11 mouse cellular contexts compared by ENCODE assay signal in genomic region chr11:114785892-114786291, GRCm38 (mm10). TPM values are rescaled to one million over a fixed set of nuclear protein-coding genes. Genes with fewer than 3 reads are reported as not detected.
A peak's percentile ranks its signal among the peaks of the same experiment; 100 is the strongest.
DNase-seq lines count a peak whose midpoint lies in the region; ATAC-seq and TF ChIP-seq lines count a peak whose summit lies in the region.
"Had no signal": no experiment of that assay in that cellular context is flagged by ENCODE, and none has a peak within 500 bp of the region (broad histone marks: within the 10 kb centered on the region; RNA-seq: fewer than 3 reads in every experiment).

No protein-coding gene starts in this region.

- H3K4me3 ChIP-seq in heart, embryonic 16.5 days (ENCODE audit: low read length) = peak overlapping the region; percentile 38
- no peak overlapping the region for H3K4me3 ChIP-seq in cortical plate, adult 2 months (ENCODE audit: insufficient read depth, low read length)
- H3K4me3 ChIP-seq in hindbrain, embryonic 12.5 days = peak overlapping the region; percentile 26
- peak overlapping the region; percentile 27 for H3K4me3 ChIP-seq in midbrain, embryonic 14.5 days (replicated peaks; ENCODE audit: low read depth, low read length)

- H3K4me2 ChIP-seq in heart, embryonic 16.5 days (ENCODE audit: low read depth, low read length) = peak overlapping the region; percentile 56
- H3K4me2 ChIP-seq in hindbrain, embryonic 12.5 days (replicated peaks) = peak overlapping the region; percentile 53
- H3K4me2 ChIP-seq in midbrain, embryonic 14.5 days (ENCODE audit: low read length) = peak overlapping the region; percentile 55

- intact Hi-C loops in heart, postnatal 14 days (cut with DNase I) = loop anchor here (5.0 kb wide), 1 partner anchor 109 kb away; the partner anchor contains the start of gene Ttyh2

- TF ChIP-seq CTCF in cortical plate, adult 2 months (IDR thresholded peaks at IDR 0.05; ENCODE audit: extremely low read depth, insufficient read depth, low read length) = 0 out of 2 replicates have a peak, but pooled peaks have one; percentile 11

- no peak for TF ChIP-seq POLR2A in cortical plate, adult 2 months (IDR thresholded peaks at IDR 0.05; ENCODE audit: extremely low read depth, insufficient read depth, low read length)

- no peak for ATAC-seq in heart, embryonic 16.5 days (replicated peaks; ENCODE audit: extremely low read depth, insufficient read depth, low FRiP score)
- ATAC-seq in hindbrain, embryonic 12.5 days (ENCODE audit: low FRiP score) = no peak
- no peak for ATAC-seq in midbrain, embryonic 14.5 days (ENCODE audit: low FRiP score, low TSS enrichment)
- no peak for ATAC-seq in erythroblast, adult 5-6 weeks (replicated peaks; ENCODE audit: low FRiP score, poor library complexity, severe bottlenecking)

- peaks cover 77% of the 10 kb centered on the region for H3K27me3 ChIP-seq in heart, embryonic 16.5 days (ENCODE audit: control insufficient read depth, insufficient read depth, low read length)
- peaks cover 75% of the 10 kb centered on the region for H3K27me3 ChIP-seq in hindbrain, embryonic 12.5 days
- peaks cover 22% of the 10 kb centered on the region for H3K27me3 ChIP-seq in midbrain, embryonic 14.5 days (ENCODE audit: control insufficient read depth, insufficient read depth, low read length)

- peaks cover 6% of the 10 kb centered on the region; the same call in 1 of the 2 replicates for H3K4me1 ChIP-seq in heart, embryonic 16.5 days (ENCODE audit: control insufficient read depth, insufficient read depth, low read length)
- no peaks in the 10 kb centered on the region for H3K4me1 ChIP-seq in cortical plate, adult 2 months (ENCODE audit: control insufficient read depth, insufficient read depth, low read length)
- H3K4me1 ChIP-seq in hindbrain, embryonic 12.5 days = peaks cover 25% of the 10 kb centered on the region
- H3K4me1 ChIP-seq in midbrain, embryonic 14.5 days (ENCODE audit: control insufficient read depth, insufficient read depth, low read length) = peaks cover 5% of the 10 kb centered on the region; the same call in 1 of the 2 replicates

- H3K9ac ChIP-seq in heart, embryonic 16.5 days (ENCODE audit: low read length) = peak overlapping the region; percentile 30; the same call in 1 of the 2 replicates
- H3K9ac ChIP-seq in hindbrain, embryonic 12.5 days = peak overlapping the region; percentile 49; the same call in 1 of the 2 replicates
- H3K9ac ChIP-seq in midbrain, embryonic 14.5 days (replicated peaks; ENCODE audit: low read length) = peak overlapping the region; percentile 39; the same call in 1 of the 2 replicates

- H3K36me3 ChIP-seq in heart, embryonic 16.5 days (ENCODE audit: control insufficient read depth, insufficient read depth) = no peaks in the 10 kb centered on the region
- no peaks in the 10 kb centered on the region for H3K36me3 ChIP-seq in hindbrain, embryonic 12.5 days
- no peaks in the 10 kb centered on the region for H3K36me3 ChIP-seq in midbrain, embryonic 14.5 days (ENCODE audit: control insufficient read depth, insufficient read depth, low read length)
- H3K36me3 ChIP-seq: G1E had no signal

- H3K9me3 ChIP-seq in heart, embryonic 16.5 days (replicated peaks; ENCODE audit: control insufficient read depth, low read length) = no peaks in the 10 kb centered on the region
- H3K9me3 ChIP-seq in hindbrain, embryonic 12.5 days (replicated peaks) = no peaks in the 10 kb centered on the region
- H3K9me3 ChIP-seq in midbrain, embryonic 14.5 days (ENCODE audit: control insufficient read depth, low read length) = no peaks in the 10 kb centered on the region

- DNase-seq in heart, postnatal 14 days = no peak
- DNase-seq in midbrain, embryonic 14.5 days = peak; percentile 48
- DNase-seq in layer of hippocampus, adult 11-12 months (ENCODE audit: low spot score) = no peak
- DNase-seq in adrenal gland, adult 8-10 months = no peak
- DNase-seq: thymus, postnatal 25 days had no signal

- 54% methylated on average over 10 of the region's 10 CpGs for whole genome bisulfite sequencing in heart, embryonic 16.5 days
- WGBS in hindbrain, embryonic 12.5 days = 43% methylated on average over 10 of the region's 10 CpGs
- WGBS in midbrain, embryonic 14.5 days = 56% methylated on average over 10 of the region's 10 CpGs

- no peak overlapping the region for H3K27ac ChIP-seq in heart, embryonic 16.5 days (ENCODE audit: low read length)
- no peak overlapping the region for H3K27ac ChIP-seq in cortical plate, adult 2 months (ENCODE audit: insufficient read depth, low read length)
- no peak overlapping the region for H3K27ac ChIP-seq in hindbrain, embryonic 12.5 days
- 0 out of 2 replicates have a peak overlapping the region, but pooled peaks have one; percentile 26 for H3K27ac ChIP-seq in midbrain, embryonic 14.5 days (replicated peaks; ENCODE audit: low read depth, low read length)

RNA-seq across cellular contexts. Expression of gene Btbd17, which starts 9.9 kb away (rescaled TPM):
- polyA plus RNA-seq in heart, embryonic 16.5 days (2015; fragmentation: Nextera tagmentation; extraction: Ambion mirVana) = not detected in 2 replicates
- under 1 TPM in 1 of 2 experiments, not detected in 1; 0.12 TPM for total RNA-seq in heart, postnatal 14 days (2021)
- polyA plus RNA-seq in cortical plate, adult 2 months (2012; rRNA removed) = 50.7 and 56.1 TPM in 2 replicates
- polyA plus RNA-seq in hindbrain, embryonic 12.5 days (2016; fragmentation: Nextera tagmentation; extraction: Ambion mirVana) = 32.2 and 37.3 TPM in 2 replicates
- polyA plus RNA-seq in midbrain, embryonic 14.5 days (2014; fragmentation: Nextera tagmentation; extraction: Ambion mirVana) = 18.6 and 21.6 TPM in 2 replicates
- total RNA-seq in erythroblast, adult 5-6 weeks (2015; ENCODE audit: low replicate concordance) = not detected in 2 replicates
- not detected in 2 replicates for total RNA-seq in erythroblast, adult 5-6 weeks (2017; ENCODE audit: low replicate concordance)
- total RNA-seq in adrenal gland, adult 8-10 months (2022) = not detected
- polyA plus RNA-seq: G1E had no signal

RNA-seq across cellular contexts. Expression of gene Gpr142, which starts 12.8 kb away (rescaled TPM):
- not detected in 2 replicates for polyA plus RNA-seq in heart, embryonic 16.5 days (2015; fragmentation: Nextera tagmentation; extraction: Ambion mirVana)
- not detected for total RNA-seq in heart, postnatal 14 days (2021)
- not detected in 2 replicates for polyA plus RNA-seq in cortical plate, adult 2 months (2012; rRNA removed)
- polyA plus RNA-seq in hindbrain, embryonic 12.5 days (2016; fragmentation: Nextera tagmentation; extraction: Ambion mirVana) = not detected in 2 replicates
- not detected in 2 replicates for polyA plus RNA-seq in midbrain, embryonic 14.5 days (2014; fragmentation: Nextera tagmentation; extraction: Ambion mirVana)
- not detected in 2 replicates for total RNA-seq in erythroblast, adult 5-6 weeks (2015; ENCODE audit: low replicate concordance)
- total RNA-seq in erythroblast, adult 5-6 weeks (2017; ENCODE audit: low replicate concordance) = not detected in 2 replicates
- total RNA-seq in adrenal gland, adult 8-10 months (2022) = not detected
- total RNA-seq: left cerebral cortex, adult 18-20 months had no signal
- polyA plus RNA-seq: G1E had no signal

RNA-seq across cellular contexts. Expression of gene Kif19a, which starts 20.7 kb away (rescaled TPM):
- 0.16 and 0.25 TPM in 2 replicates for polyA plus RNA-seq in heart, embryonic 16.5 days (2015; fragmentation: Nextera tagmentation; extraction: Ambion mirVana)
- total RNA-seq in heart, postnatal 14 days (2021) = 1 to 10 TPM in 1 of 2 experiments, under 1 TPM in 1; 0.27 to 1.3 TPM
- polyA plus RNA-seq in cortical plate, adult 2 months (2012; rRNA removed) = 4.8 and 5.5 TPM in 2 replicates
- polyA plus RNA-seq in hindbrain, embryonic 12.5 days (2016; fragmentation: Nextera tagmentation; extraction: Ambion mirVana) = 2.2 and 3.0 TPM in 2 replicates
- polyA plus RNA-seq in midbrain, embryonic 14.5 days (2014; fragmentation: Nextera tagmentation; extraction: Ambion mirVana) = 0.88 and 0.96 TPM in 2 replicates
- total RNA-seq in erythroblast, adult 5-6 weeks (2015; ENCODE audit: low replicate concordance) = 0.58 TPM in 1 of 2 replicates, not detected in the other
- 0.70 TPM in 1 of 2 replicates, not detected in the other for total RNA-seq in erythroblast, adult 5-6 weeks (2017; ENCODE audit: low replicate concordance)
- 1 to 10 TPM in 1 of 4 experiments, under 1 TPM in 3; 0.38 to 1.3 (median 0.76) TPM for total RNA-seq in adrenal gland, adult 8-10 months (2022)
- total RNA-seq: G1E had no signal
- polyA plus RNA-seq: G1E had no signal

RNA-seq across cellular contexts. Expression of gene Dnaic2, which starts 58.7 kb away (rescaled TPM):
- polyA plus RNA-seq in heart, embryonic 16.5 days (2015; fragmentation: Nextera tagmentation; extraction: Ambion mirVana) = 1.1 and 1.3 TPM in 2 replicates
- total RNA-seq in heart, postnatal 14 days (2021) = under 1 TPM; 0.27 to 0.60 TPM
- polyA plus RNA-seq in cortical plate, adult 2 months (2012; rRNA removed) = 2.0 and 2.9 TPM in 2 replicates
- 3.3 and 4.5 TPM in 2 replicates for polyA plus RNA-seq in hindbrain, embryonic 12.5 days (2016; fragmentation: Nextera tagmentation; extraction: Ambion mirVana)
- 1.7 and 1.9 TPM in 2 replicates for polyA plus RNA-seq in midbrain, embryonic 14.5 days (2014; fragmentation: Nextera tagmentation; extraction: Ambion mirVana)
- total RNA-seq in erythroblast, adult 5-6 weeks (2015; ENCODE audit: low replicate concordance) = not detected in 2 replicates
- total RNA-seq in erythroblast, adult 5-6 weeks (2017; ENCODE audit: low replicate concordance) = not detected in 2 replicates
- total RNA-seq in adrenal gland, adult 8-10 months (2022) = under 1 TPM; 0.38 to 0.51 (median 0.42) TPM
- total RNA-seq: G1E had no signal
- polyA plus RNA-seq: G1E had no signal

Comparison
In these comparisons a context has a peak if more than half of its experiments do, and no peak if none do; other contexts are left out.
1. RNA of gene Btbd17, which starts 9.9 kb away (polyA plus RNA-seq): 50.7 to 56.1 TPM in cortical plate, adult 2 months, 32.2 to 37.3 TPM in hindbrain, embryonic 12.5 days and 18.6 to 21.6 TPM in midbrain, embryonic 14.5 days; not detected in heart, embryonic 16.5 days; every median in the first group is over 10 times any median in the second.
2. Peak in every context shown above with its lines, with median percentiles within 50 percentile points of each other: H3K4me2 ChIP-seq and H3K9ac ChIP-seq.